Mouse (Mus musculus): ENCODE data around the gene Nin. TPM values are rescaled to one million over a fixed set of nuclear protein-coding genes. Genes with fewer than 3 reads are reported as not detected.
A peak's percentile ranks its signal among the peaks of the same experiment; 100 is the strongest.

Gene Nin
- total and polyA plus RNA-seq, 2 experiments from 2014 or later, result 8.5 to 28.4 TPM

DNA sequence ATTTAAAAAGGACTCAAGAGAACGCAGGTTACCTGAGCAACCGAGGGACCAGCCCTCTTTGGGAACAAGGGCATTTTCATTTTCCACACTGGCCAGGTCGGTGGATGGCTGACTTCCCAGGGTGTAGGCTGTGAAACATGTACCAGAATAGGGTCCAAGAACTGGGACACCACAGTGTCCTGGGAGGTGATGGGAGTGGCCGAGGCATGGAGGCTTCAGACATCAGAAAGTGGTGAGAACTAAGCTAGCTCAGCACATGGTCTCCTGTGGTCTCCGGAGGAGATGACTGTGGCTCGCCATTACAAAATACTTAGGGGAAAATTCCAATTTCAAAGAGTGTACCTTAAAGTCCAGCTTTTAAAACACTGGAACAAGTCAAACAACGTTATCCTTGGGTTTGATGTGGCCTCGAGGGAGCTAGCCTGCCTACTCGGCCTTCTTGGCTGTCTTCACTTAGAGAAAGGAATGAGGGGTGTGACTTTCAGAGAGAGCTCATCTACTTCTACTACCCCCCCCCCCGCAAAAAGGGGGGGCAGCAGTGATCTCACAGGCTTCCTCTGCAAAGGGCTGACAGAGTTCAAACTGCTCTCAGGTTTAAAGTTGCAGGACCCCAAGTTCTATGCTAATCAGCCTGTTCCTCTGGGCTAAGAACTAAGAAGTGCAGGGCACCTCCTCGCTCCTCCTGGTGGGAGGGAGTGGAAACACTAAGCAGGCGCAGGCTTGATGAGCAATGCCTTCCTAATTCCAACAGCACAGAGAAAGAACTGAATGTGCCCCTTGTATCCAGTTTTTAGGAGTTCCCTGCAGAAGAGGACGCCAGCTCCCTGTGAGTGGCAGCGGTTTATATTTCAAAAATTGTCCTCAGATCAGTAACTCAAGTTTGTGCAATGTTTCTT is 54.3 kb downstream of the Nin start:
- ATAC-seq (no peak), DNase-seq (no peak)
- Histone ChIP-seq H3K9ac (no peak overlapping the region), H3K4me2 (ENCODE audit: low read depth) (no peak overlapping the region), H3K36me3 (ENCODE audit: insufficient read depth) (peaks cover 32% of the 10 kb centered on the region), H3K9me3 (ENCODE audit: low read length) (no peaks in the 10 kb centered on the region), H3K4me3 (ENCODE audit: low read depth, low read length) (no peak overlapping the region), H3K27me3 (ENCODE audit: insufficient read depth, low read length) (no peaks in the 10 kb centered on the region), H3K27ac (ENCODE audit: low read depth, low read length) (peak overlapping the region; percentile 57), H3K4me1 (ENCODE audit: insufficient read depth) (no peaks in the 10 kb centered on the region)
- peak; percentile 38; the same call in 1 of the 2 replicates for TF ChIP-seq CTCF (IDR thresholded peaks at IDR 0.05; ENCODE audit: low read depth)
- 69% methylated on average over 14 of the region's 14 CpGs for WGBS

DNA sequence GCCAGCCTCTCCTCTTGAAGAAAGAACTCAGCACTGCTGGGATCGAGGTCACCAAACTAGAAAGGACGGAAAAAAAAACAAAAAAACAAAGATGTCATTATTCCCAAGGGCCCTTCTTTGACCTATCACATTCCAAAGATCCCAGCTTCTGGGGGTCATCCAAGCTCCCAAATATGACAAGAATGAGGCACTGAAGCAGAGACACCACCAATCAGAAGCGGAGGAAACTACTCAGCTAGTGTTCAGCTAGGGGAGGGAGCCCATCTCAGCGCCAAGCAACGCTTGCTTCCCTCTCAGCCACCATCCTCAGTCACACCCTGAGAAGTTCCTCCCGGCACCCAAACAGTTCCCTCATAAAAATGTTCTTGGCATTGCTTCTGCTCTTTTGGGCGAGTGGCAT is 62.8 kb downstream of the Nin start:
- no peak for TF ChIP-seq CTCF (IDR thresholded peaks at IDR 0.05; ENCODE audit: low read depth)
- Histone ChIP-seq H3K27ac (ENCODE audit: low read depth, low read length) (no peak overlapping the region), H3K4me3 (ENCODE audit: low read depth, low read length) (no peak overlapping the region), H3K9ac (no peak overlapping the region), H3K4me2 (ENCODE audit: low read depth) (no peak overlapping the region), H3K4me1 (ENCODE audit: insufficient read depth) (no peaks in the 10 kb centered on the region), H3K9me3 (ENCODE audit: low read length) (no peaks in the 10 kb centered on the region), H3K36me3 (ENCODE audit: insufficient read depth) (peaks cover 71% of the 10 kb centered on the region), H3K27me3 (ENCODE audit: insufficient read depth, low read length) (no peaks in the 10 kb centered on the region)
- DNase-seq (no peak), ATAC-seq (no peak)
- 62% methylated on average over 7 of the region's 7 CpGs for WGBS

DNA sequence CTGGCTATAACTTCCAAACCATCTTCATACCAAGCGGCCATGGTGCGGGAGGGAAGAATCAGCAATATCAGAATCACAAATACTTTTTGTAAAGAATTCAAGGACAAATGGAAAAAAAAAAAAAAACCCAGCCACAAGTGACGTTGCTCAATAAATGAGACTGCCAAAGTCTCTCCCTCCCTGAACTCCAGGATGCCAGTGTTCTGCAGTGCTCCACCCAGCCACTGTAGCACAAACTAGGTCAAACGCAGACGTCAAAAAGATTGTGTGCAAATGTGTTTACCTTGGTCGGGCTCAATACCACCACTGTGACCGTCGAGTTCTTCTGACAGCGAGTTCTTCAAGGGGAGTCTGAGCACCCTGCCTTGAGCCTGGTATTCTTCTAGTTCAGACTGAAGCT is 64.8 kb downstream of the Nin start:
- 83% methylated on average over 9 of the region's 9 CpGs for WGBS
- peaks cover 69% of the 10 kb centered on the region for H3K36me3 ChIP-seq (ENCODE audit: insufficient read depth)
- ATAC-seq, result no peak

DNA sequence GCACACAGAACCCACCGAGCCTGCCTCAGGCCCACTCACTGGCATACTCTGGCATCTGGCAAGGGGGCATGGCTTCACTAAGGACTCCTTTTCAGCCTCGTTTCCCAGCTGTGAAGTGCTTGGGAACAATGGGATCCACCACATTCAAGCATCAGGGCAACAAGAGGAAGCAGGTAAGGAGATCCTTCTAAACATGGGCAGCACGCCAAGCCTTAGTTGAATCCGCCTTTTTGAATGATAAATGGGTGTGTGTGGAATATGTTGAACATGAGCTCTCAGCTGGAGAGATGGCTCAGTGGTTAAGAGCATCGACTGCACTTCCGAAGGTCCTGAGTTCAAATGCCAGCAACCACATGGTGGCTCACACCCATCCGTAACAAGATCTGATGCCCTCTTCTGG is 66.2 kb downstream of the Nin start:
- Histone ChIP-seq H3K36me3 (ENCODE audit: insufficient read depth) (peaks cover 73% of the 10 kb centered on the region), H3K9ac (no peak overlapping the region), H3K27ac (ENCODE audit: low read depth, low read length) (no peak overlapping the region), H3K27me3 (ENCODE audit: insufficient read depth, low read length) (no peaks in the 10 kb centered on the region), H3K4me1 (ENCODE audit: insufficient read depth) (no peaks in the 10 kb centered on the region), H3K4me3 (ENCODE audit: low read depth, low read length) (no peak overlapping the region), H3K4me2 (ENCODE audit: low read depth) (no peak overlapping the region), H3K9me3 (ENCODE audit: low read length) (no peaks in the 10 kb centered on the region)
- DNase-seq (no peak), ATAC-seq (no peak)
- TF ChIP-seq CTCF (IDR thresholded peaks at IDR 0.05; ENCODE audit: low read depth), result no peak
- 80% methylated on average over 7 of the region's 7 CpGs for WGBS

More for the DNA sequence above, 64.8 kb downstream of the Nin start:
- H3K9me3 ChIP-seq (ENCODE audit: low read length), result no peaks in the 10 kb centered on the region
- H3K4me3 ChIP-seq (ENCODE audit: low read depth, low read length), result no peak overlapping the region
- no peak overlapping the region for H3K4me2 ChIP-seq (ENCODE audit: low read depth)
- DNase-seq, result no peak
- no peak overlapping the region for H3K27ac ChIP-seq (ENCODE audit: low read depth, low read length)
- no peaks in the 10 kb centered on the region for H3K4me1 ChIP-seq (ENCODE audit: insufficient read depth)
- H3K9ac ChIP-seq, result no peak overlapping the region
- TF ChIP-seq CTCF (IDR thresholded peaks at IDR 0.05; ENCODE audit: low read depth), result no peak
- no peaks in the 10 kb centered on the region for H3K27me3 ChIP-seq (ENCODE audit: insufficient read depth, low read length)

DNA sequence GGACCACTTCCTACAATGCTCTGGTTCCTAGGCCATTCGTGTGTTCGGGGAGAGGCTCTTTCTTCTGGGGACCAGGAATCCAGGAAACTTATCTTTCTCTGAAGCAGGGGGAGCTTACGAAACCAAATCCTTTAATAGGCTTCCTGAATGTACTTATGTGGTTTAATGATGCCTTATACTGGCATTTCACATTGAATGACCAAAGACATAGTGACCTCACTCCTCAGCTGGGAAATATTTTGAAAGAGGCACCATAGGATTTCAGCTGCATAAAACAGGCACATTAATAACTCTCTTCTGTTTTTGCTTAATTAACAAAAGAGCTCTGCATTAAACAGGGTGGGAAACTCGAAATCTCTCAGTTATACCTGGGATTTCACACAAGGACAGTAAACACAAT is 69.2 kb downstream of the Nin start:
- Histone ChIP-seq H3K9ac (no peak overlapping the region), H3K9me3 (ENCODE audit: low read length) (no peaks in the 10 kb centered on the region), H3K4me3 (ENCODE audit: low read depth, low read length) (no peak overlapping the region), H3K4me1 (ENCODE audit: insufficient read depth) (no peaks in the 10 kb centered on the region), H3K4me2 (ENCODE audit: low read depth) (no peak overlapping the region), H3K36me3 (ENCODE audit: insufficient read depth) (peaks cover 64% of the 10 kb centered on the region), H3K27me3 (ENCODE audit: insufficient read depth, low read length) (no peaks in the 10 kb centered on the region), H3K27ac (ENCODE audit: low read depth, low read length) (no peak overlapping the region)
- WGBS, result 48% methylated on average over 4 of the region's 4 CpGs
- ATAC-seq (no peak), DNase-seq (no peak)
- TF ChIP-seq CTCF (IDR thresholded peaks at IDR 0.05; ENCODE audit: low read depth), result no peak

DNA sequence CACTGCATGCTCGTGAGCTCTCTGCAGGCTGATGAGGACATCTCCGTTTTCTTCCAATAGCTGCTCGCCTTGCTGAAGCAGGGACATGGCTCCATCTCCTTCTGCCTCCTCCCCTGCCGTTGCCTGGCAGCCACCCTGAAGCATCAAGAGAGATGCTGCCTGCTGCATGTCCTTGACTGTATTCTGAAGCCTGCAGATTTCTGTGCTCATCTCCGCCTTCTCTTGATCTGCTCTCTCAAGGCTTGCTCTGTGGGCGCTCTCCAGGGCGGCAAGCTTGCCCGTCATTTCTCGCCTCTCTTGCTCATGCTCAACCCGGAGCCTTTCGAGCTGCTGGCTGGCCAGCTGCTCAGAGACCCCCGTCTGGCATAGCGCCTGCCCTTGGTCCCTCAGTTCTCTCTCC is 70.1 kb downstream of the Nin start:
- peak; percentile 42 for ATAC-seq
- no peaks in the 10 kb centered on the region for H3K4me1 ChIP-seq (ENCODE audit: insufficient read depth)
- DNase-seq, result no peak
- H3K36me3 ChIP-seq (ENCODE audit: insufficient read depth), result peaks cover 64% of the 10 kb centered on the region
- peak overlapping the region; percentile 54 for H3K27ac ChIP-seq (ENCODE audit: low read depth, low read length)
- H3K9me3 ChIP-seq (ENCODE audit: low read length), result no peaks in the 10 kb centered on the region
- H3K27me3 ChIP-seq (ENCODE audit: insufficient read depth, low read length), result no peaks in the 10 kb centered on the region
- H3K4me3 ChIP-seq (ENCODE audit: low read depth, low read length), result no peak overlapping the region
- H3K9ac ChIP-seq, result no peak overlapping the region
- no peak overlapping the region for H3K4me2 ChIP-seq (ENCODE audit: low read depth)
- 80% methylated on average over 13 of the region's 13 CpGs for WGBS
- TF ChIP-seq CTCF (IDR thresholded peaks at IDR 0.05; ENCODE audit: low read depth), result no peak

DNA sequence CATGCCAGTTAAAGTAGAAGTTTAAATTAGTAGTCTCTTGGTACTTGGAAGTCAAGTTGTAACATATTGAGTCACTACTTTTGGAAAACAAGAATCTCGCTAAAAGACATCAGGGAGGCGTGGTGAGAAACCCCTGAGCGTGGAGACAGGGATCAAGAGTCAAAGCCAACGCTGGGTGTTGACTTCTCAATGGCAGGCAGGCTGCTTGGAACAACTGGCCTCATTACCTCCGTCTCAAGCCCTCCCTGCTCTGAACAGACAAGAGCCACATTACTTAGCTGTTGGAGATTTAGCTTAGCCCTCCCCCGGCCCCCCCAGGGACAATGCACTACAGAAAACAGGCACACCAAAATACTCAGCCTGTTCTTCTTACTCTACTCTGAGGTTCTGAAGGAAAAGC is 72.5 kb downstream of the Nin start:
- no peaks in the 10 kb centered on the region for H3K9me3 ChIP-seq (ENCODE audit: low read length)
- TF ChIP-seq CTCF (IDR thresholded peaks at IDR 0.05; ENCODE audit: low read depth), result no peak
- H3K4me1 ChIP-seq (ENCODE audit: insufficient read depth), result no peaks in the 10 kb centered on the region
- H3K27me3 ChIP-seq (ENCODE audit: insufficient read depth, low read length), result no peaks in the 10 kb centered on the region
- no peak overlapping the region for H3K4me2 ChIP-seq (ENCODE audit: low read depth)
- H3K27ac ChIP-seq (ENCODE audit: low read depth, low read length), result no peak overlapping the region
- 56% methylated on average over 6 of the region's 6 CpGs for WGBS
- H3K36me3 ChIP-seq (ENCODE audit: insufficient read depth), result peaks cover 60% of the 10 kb centered on the region
- H3K4me3 ChIP-seq (ENCODE audit: low read depth, low read length), result no peak overlapping the region
- ATAC-seq, result peak; percentile 60
- DNase-seq, result peak; percentile 57
- no peak overlapping the region for H3K9ac ChIP-seq

Data from forebrain, postnatal 0 days (tissue).